In the genomic region with DNA sequence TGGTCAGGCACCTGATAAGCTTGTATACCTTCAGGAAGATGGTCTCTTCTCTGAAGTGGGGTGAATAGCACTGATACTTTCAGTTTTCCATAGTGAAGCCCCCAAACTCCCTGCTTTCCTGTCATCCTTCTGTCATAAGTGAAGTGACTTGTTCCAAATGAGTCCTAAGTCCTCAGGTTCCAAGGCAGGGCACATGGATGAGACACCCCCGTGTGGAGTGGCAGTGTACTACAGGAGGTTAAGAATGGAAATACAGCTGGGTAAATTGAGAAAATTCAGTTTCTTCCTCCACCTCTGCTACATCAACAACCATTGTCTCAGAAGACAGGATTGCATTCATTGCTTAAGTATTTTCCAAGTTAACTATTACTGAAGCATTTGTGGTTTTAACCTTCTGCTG, we compare ENCODE assay signal across 20 mouse cellular contexts.
A peak's percentile ranks its signal among the peaks of the same experiment; 100 is the strongest.
DNase-seq lines count a peak whose midpoint lies in the region; TF ChIP-seq lines count a peak whose summit lies in the region.
"Had no signal": no experiment of that assay in that cellular context is flagged by ENCODE, and none has a peak within 500 bp of the region (broad histone marks: within the 10 kb centered on the region; RNA-seq: fewer than 3 reads in every experiment).

No protein-coding gene starts in this region.

- H3K4me1 ChIP-seq in ES-E14 (ENCODE audit: control insufficient read depth in 2 of 2, insufficient read depth in 2 of 2, low read length in 2 of 2, poor library complexity in 1 of 2) = no peaks in the 10 kb centered on the region
- no peaks in the 10 kb centered on the region for H3K4me1 ChIP-seq in cortical plate, adult 2 months (ENCODE audit: control insufficient read depth, insufficient read depth, low read length)
- H3K4me1 ChIP-seq: embryonic facial prominence, embryonic 10.5 days; heart, embryonic 13.5 days; limb, embryonic 12.5 days; lung, embryonic 15.5 days had no signal

- no peaks in the 10 kb centered on the region for H3K9me3 ChIP-seq in ES-E14 (ENCODE audit: control insufficient read depth, insufficient read depth, low read depth, low read length)
- H3K9me3 ChIP-seq: embryonic facial prominence, embryonic 10.5 days; heart, embryonic 13.5 days; limb, embryonic 12.5 days; lung, embryonic 15.5 days had no signal

- in situ Hi-C loops in ES-E14 (cut with MboI; ENCODE audit: low sequenced_read_pairs in 2 of 2, unreplicated experiment in 2 of 2) = no loop called here

- no peak overlapping the region for H3K4me3 ChIP-seq in layer of hippocampus, adult 2 months
- H3K4me3 ChIP-seq in ES-E14 (ENCODE audit: insufficient read depth in 1 of 2, low read depth in 1 of 2, low read length in 2 of 2, poor library complexity in 1 of 2, severe bottlenecking in 1 of 2) = no peak overlapping the region
- H3K4me3 ChIP-seq in cortical plate, adult 2 months (ENCODE audit: insufficient read depth, low read length) = no peak overlapping the region
- H3K4me3 ChIP-seq: embryonic facial prominence, embryonic 10.5 days; heart, embryonic 13.5 days; limb, embryonic 12.5 days; lung, embryonic 15.5 days had no signal

- H3K9ac ChIP-seq in ES-E14 (ENCODE audit: insufficient read depth, low read depth, low read length, poor library complexity, severe bottlenecking) = no peak overlapping the region
- H3K9ac ChIP-seq: heart, embryonic 13.5 days; limb, embryonic 12.5 days; liver, embryonic 14.5 days; lung, embryonic 15.5 days had no signal

- no peak overlapping the region for H3K27ac ChIP-seq in layer of hippocampus, adult 2 months
- no peak overlapping the region for H3K27ac ChIP-seq in ES-E14 (ENCODE audit: insufficient read depth, low read depth, low read length, poor library complexity, severe bottlenecking)
- H3K27ac ChIP-seq in cortical plate, adult 2 months (ENCODE audit: insufficient read depth, low read length) = no peak overlapping the region
- H3K27ac ChIP-seq: embryonic facial prominence, embryonic 10.5 days; heart, embryonic 13.5 days; limb, embryonic 12.5 days; liver, embryonic 14.5 days; lung, embryonic 15.5 days; macrophage had no signal

- DNase-seq in cerebellum, postnatal 10 days = peak; percentile 14 to 23
- DNase-seq in cerebellum, adult 9-11 months = no peak
- DNase-seq in layer of hippocampus, adult 2 months (ENCODE audit: low spot score in 2 of 2) = no peak
- no peak for DNase-seq in layer of hippocampus, postnatal 25 days (ENCODE audit: extremely low spot score in 1 of 2, low spot score in 1 of 2)
- DNase-seq in ES-E14 (ENCODE audit: low read depth, low spot score) = peak; percentile 17
- no peak for DNase-seq in right cerebral cortex, postnatal 4 days
- DNase-seq: cerebellum, postnatal 25 days; heart, adult 11 months; kidney, adult 18-20 months; kidney, postnatal 14 days; layer of hippocampus, adult 9-11 months; spleen, adult 18-20 months; thymus, postnatal 4 days had no signal

- TF ChIP-seq CTCF in layer of hippocampus, adult 2 months (conservative IDR thresholded peaks at IDR 0.05) = peak; percentile 57
- peak; percentile 17; the same call in 1 of the 2 replicates for TF ChIP-seq CTCF in cortical plate, adult 2 months (IDR thresholded peaks at IDR 0.05; ENCODE audit: extremely low read depth, insufficient read depth, low read length)

- TF ChIP-seq POLR2A in cortical plate, adult 2 months (IDR thresholded peaks at IDR 0.05; ENCODE audit: extremely low read depth, insufficient read depth, low read length) = no peak

- no peaks in the 10 kb centered on the region for H3K36me3 ChIP-seq in ES-E14 (ENCODE audit: control insufficient read depth, insufficient read depth, low read length, poor library complexity, severe bottlenecking)
- H3K36me3 ChIP-seq: embryonic facial prominence, embryonic 10.5 days; heart, embryonic 13.5 days; limb, embryonic 12.5 days; lung, embryonic 15.5 days had no signal

TF ChIP-seq in ES-E14, 5 proteins besides CTCF, POLR2A, EP300 and RAD21:
- TF ChIP-seq CHD2 (IDR thresholded peaks at IDR 0.05; ENCODE audit: low read depth, low read length) (no peak), ZC3H11A (IDR thresholded peaks at IDR 0.05; ENCODE audit: borderline replicate concordance, low read depth, low read length) (no peak), HCFC1 (IDR thresholded peaks at IDR 0.05; ENCODE audit: borderline replicate concordance, insufficient read depth, low read length) (no peak), MAFK (IDR thresholded peaks at IDR 0.05; ENCODE audit: insufficient read depth, low read depth, low read length) (no peak), ZNF384 (IDR thresholded peaks at IDR 0.05; ENCODE audit: low read depth, low read length) (no peak)

Comparison
In these comparisons a context has a peak if more than half of its experiments do, and no peak if none do; other contexts are left out.
1. DNase-seq: peak in cerebellum, postnatal 10 days (2 of 2) and ES-E14 (single experiment); none in cerebellum, adult 9-11 months (single experiment), layer of hippocampus, adult 2 months (0 of 2), layer of hippocampus, postnatal 25 days (0 of 2) and right cerebral cortex, postnatal 4 days (single experiment).